Mouse (Mus musculus): ENCODE measurements around the gene Lims1. TPM values are rescaled to one million over a fixed set of nuclear protein-coding genes. Genes with fewer than 3 reads are reported as not detected.

Gene Lims1
- polyA plus RNA-seq, 1 experiment from 2014 or later, result 107 TPM

- 68% methylated on average over 3 of the region's 3 CpGs for WGBS
- Histone ChIP-seq H3K9me3 (no peaks in the 10 kb centered on the region), H3K4me3 (replicated peaks) (no peak overlapping the region), H3K4me2 (no peak overlapping the region), H3K27me3 (no peaks in the 10 kb centered on the region), H3K4me1 (replicated peaks) (peaks cover 20% of the 10 kb centered on the region), H3K9ac (replicated peaks) (no peak overlapping the region), H3K27ac (no peak overlapping the region), H3K36me3 (no peaks in the 10 kb centered on the region)
- no peak for ATAC-seq (ENCODE audit: insufficient number of reproducible peaks, insufficient read depth, low FRiP score, low TSS enrichment, low read depth)
These were observed 46.4 kb downstream of the Lims1 start for GRCm38 (mm10) chr10:58369707-58370093.

- Histone ChIP-seq H3K4me1 (replicated peaks) (peaks cover 16% of the 10 kb centered on the region), H3K27ac (no peak overlapping the region), H3K27me3 (no peaks in the 10 kb centered on the region), H3K9ac (replicated peaks) (no peak overlapping the region), H3K4me3 (replicated peaks) (no peak overlapping the region), H3K4me2 (no peak overlapping the region), H3K36me3 (no peaks in the 10 kb centered on the region), H3K9me3 (no peaks in the 10 kb centered on the region)
- no peak for ATAC-seq (ENCODE audit: insufficient number of reproducible peaks, insufficient read depth, low FRiP score, low TSS enrichment, low read depth)
These were observed 46.9 kb downstream of the Lims1 start for GRCm38 (mm10) chr10:58370143-58370542.

DNA sequence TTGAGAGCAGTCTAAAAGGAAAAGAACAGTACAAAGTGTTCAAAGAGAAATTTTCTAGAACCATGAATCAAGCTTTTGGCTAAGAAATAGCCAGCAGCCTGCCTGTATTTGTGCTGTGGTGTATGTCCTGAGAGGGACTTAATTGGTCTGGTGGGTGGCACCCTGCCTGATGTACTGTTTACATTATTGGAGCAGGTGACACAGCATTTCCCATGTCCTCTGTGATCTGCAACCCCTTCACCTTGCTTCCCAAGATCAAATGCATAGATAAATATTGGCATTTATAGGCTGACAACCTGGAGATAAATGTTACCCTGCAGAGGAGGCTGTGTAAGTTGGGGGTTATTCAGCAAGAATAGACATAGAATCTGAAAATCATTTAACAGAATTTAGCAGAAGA is 47.3 kb downstream of the Lims1 start:
- Histone ChIP-seq H3K4me2 (no peak overlapping the region), H3K4me1 (replicated peaks) (peaks cover 12% of the 10 kb centered on the region), H3K4me3 (replicated peaks) (no peak overlapping the region), H3K27ac (no peak overlapping the region), H3K9ac (replicated peaks) (no peak overlapping the region), H3K9me3 (no peaks in the 10 kb centered on the region), H3K27me3 (no peaks in the 10 kb centered on the region), H3K36me3 (no peaks in the 10 kb centered on the region)
- ATAC-seq (ENCODE audit: insufficient number of reproducible peaks, insufficient read depth, low FRiP score, low TSS enrichment, low read depth), result no peak

DNA sequence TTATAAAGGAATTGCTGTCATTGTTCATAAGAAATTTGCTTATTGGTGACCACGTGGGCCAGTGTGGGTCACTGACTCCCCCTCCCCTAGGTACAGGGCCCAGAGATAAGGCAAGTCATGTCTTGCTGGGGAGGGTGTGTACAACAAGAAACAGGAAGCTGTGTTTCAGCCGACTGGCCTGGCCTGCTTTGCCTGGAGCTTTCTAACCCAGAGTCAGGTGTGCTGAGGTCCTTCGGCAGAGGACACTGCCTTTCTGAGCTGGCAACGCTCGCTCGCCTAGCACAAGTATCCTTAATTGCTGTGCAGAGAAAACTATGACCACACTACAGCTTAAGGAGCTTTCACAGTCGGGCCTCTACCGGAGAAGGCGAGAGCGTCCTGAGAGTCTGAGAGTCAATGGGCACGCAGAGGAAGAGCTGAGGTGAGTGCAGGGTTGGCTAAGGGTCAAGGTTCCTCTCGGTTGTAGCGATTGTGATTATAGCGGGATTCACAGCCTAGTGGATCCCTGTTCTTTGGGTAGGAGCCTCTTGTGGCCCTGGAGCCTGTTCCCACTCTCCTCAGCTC is 48.1 kb downstream of the Lims1 start:
- peak overlapping the region; percentile 41; the same call in 1 of the 2 replicates for H3K27ac ChIP-seq
- H3K4me3 ChIP-seq (replicated peaks), result no peak overlapping the region
- WGBS, result 30% methylated on average over 14 of the region's 14 CpGs
- H3K27me3 ChIP-seq, result no peaks in the 10 kb centered on the region
- no peaks in the 10 kb centered on the region for H3K36me3 ChIP-seq
- H3K4me2 ChIP-seq, result peak overlapping the region; percentile 4
- H3K9ac ChIP-seq (replicated peaks), result no peak overlapping the region
- no peaks in the 10 kb centered on the region for H3K9me3 ChIP-seq
- no peak for ATAC-seq (ENCODE audit: insufficient number of reproducible peaks, insufficient read depth, low FRiP score, low TSS enrichment, low read depth)
- H3K4me1 ChIP-seq (replicated peaks), result peaks cover 12% of the 10 kb centered on the region

- Histone ChIP-seq H3K27me3 (no peaks in the 10 kb centered on the region), H3K4me1 (replicated peaks) (peaks cover 12% of the 10 kb centered on the region), H3K4me3 (replicated peaks) (no peak overlapping the region), H3K36me3 (no peaks in the 10 kb centered on the region), H3K27ac (no peak overlapping the region), H3K4me2 (no peak overlapping the region), H3K9me3 (no peaks in the 10 kb centered on the region), H3K9ac (replicated peaks) (no peak overlapping the region)
- WGBS, result 85% methylated on average over 6 of the region's 6 CpGs
- ATAC-seq (ENCODE audit: insufficient number of reproducible peaks, insufficient read depth, low FRiP score, low TSS enrichment, low read depth), result no peak
These were observed 49.3 kb downstream of the Lims1 start for GRCm38 (mm10) chr10:58372430-58373030.

DNA sequence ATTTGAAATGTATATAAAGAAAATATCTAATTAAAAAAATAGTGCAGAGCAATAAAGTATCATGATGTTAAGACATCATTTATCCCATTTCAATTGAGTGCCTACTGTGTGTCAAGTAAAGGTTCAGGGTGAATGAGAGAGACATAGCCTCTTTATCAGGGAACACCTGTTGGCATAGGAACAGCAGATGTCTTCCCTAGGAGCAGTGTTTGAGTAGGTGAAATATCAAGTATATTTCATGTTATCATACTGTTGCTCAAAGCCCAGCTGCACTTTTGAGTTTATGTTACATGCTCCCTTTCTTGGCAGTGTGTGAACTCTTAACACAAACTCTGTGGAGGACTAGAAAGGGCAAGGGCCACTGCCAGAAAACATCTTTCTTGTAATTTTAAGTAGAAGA is 50.6 kb downstream of the Lims1 start:
- ATAC-seq (ENCODE audit: insufficient number of reproducible peaks, insufficient read depth, low FRiP score, low TSS enrichment, low read depth), result no peak
- H3K4me2 ChIP-seq, result no peak overlapping the region

DNA sequence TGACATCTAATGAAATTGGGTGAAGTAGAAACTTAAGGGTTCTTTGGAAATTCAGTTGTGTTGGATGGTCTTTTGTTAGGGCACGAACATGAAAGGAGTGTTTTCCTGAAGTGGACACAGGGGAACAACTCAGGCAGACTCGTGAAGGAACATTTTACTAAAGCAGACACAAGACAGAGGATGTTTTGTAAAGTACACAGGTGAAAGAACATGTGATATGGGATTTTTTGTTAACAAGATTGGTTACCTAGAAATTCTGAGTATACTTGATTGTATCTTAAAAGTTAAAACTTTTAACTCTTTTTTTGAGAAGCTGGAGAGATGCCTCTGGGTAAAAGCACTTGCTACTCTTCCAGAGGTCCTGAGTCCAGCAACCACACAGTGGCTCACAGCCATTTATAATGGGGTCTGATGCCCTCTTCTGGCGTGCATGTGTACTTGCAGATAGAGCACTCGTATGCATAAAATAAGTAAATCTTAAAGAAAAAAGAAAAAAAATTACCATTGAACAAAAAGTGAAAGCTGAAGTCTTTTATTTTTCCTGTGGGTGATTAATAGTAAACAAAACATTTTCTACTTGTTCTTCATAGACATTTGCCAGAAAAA is 54.4 kb downstream of the Lims1 start:
- Histone ChIP-seq H3K4me2 (no peak overlapping the region), H3K9ac (replicated peaks) (no peak overlapping the region)
- 46% methylated on average over 4 of the region's 4 CpGs for WGBS

More for the DNA sequence above, 50.6 kb downstream of the Lims1 start:
- Histone ChIP-seq H3K4me1 (replicated peaks) (peaks cover 12% of the 10 kb centered on the region), H3K36me3 (no peaks in the 10 kb centered on the region), H3K27me3 (no peaks in the 10 kb centered on the region), H3K4me3 (replicated peaks) (no peak overlapping the region), H3K9ac (replicated peaks) (no peak overlapping the region), H3K27ac (no peak overlapping the region), H3K9me3 (no peaks in the 10 kb centered on the region)

GRCm38 (mm10) chr10:58378380-58378779 is 55.1 kb downstream of the Lims1 start:
- H3K36me3 ChIP-seq, result no peaks in the 10 kb centered on the region
- WGBS, result 86% methylated on average over 1 of the region's 1 CpGs
- peaks cover 14% of the 10 kb centered on the region for H3K4me1 ChIP-seq (replicated peaks)
- no peaks in the 10 kb centered on the region for H3K27me3 ChIP-seq
- no peak overlapping the region for H3K4me2 ChIP-seq
- no peak for ATAC-seq (ENCODE audit: insufficient number of reproducible peaks, insufficient read depth, low FRiP score, low TSS enrichment, low read depth)
- no peaks in the 10 kb centered on the region for H3K9me3 ChIP-seq
- H3K4me3 ChIP-seq (replicated peaks), result no peak overlapping the region
- H3K9ac ChIP-seq (replicated peaks), result no peak overlapping the region
- no peak overlapping the region for H3K27ac ChIP-seq

More for the DNA sequence above, 54.4 kb downstream of the Lims1 start:
- Histone ChIP-seq H3K36me3 (no peaks in the 10 kb centered on the region), H3K27me3 (no peaks in the 10 kb centered on the region), H3K4me1 (replicated peaks) (peaks cover 10% of the 10 kb centered on the region), H3K4me3 (replicated peaks) (no peak overlapping the region), H3K9me3 (no peaks in the 10 kb centered on the region), H3K27ac (no peak overlapping the region)
- no peak for ATAC-seq (ENCODE audit: insufficient number of reproducible peaks, insufficient read depth, low FRiP score, low TSS enrichment, low read depth)

DNA sequence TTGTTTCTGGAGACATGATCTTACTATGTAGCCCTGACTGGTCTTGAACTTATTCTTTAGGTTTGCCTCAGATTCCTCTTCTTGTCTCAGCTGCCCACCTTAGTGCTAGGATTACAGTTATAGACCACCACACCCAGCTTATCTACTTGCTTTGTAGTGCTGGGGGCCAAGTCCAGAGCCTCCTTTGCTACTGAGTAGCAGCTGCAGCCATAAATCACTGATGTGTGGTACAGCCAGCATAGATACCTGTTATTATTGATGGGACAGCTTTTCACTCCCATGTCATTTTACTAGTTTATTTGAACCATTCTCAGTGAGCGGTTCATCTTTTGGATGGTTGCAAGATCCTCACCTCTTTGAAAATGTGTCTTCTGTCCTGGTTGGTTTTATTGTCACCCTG is 56.4 kb downstream of the Lims1 start:
- Histone ChIP-seq H3K27me3 (no peaks in the 10 kb centered on the region), H3K4me3 (replicated peaks) (no peak overlapping the region), H3K36me3 (no peaks in the 10 kb centered on the region), H3K4me2 (no peak overlapping the region), H3K9me3 (no peaks in the 10 kb centered on the region), H3K27ac (no peak overlapping the region), H3K9ac (replicated peaks) (no peak overlapping the region), H3K4me1 (replicated peaks) (peaks cover 14% of the 10 kb centered on the region)
- 93% methylated on average over 1 of the region's 1 CpGs for WGBS
- no peak for ATAC-seq (ENCODE audit: insufficient number of reproducible peaks, insufficient read depth, low FRiP score, low TSS enrichment, low read depth)

GRCm38 (mm10) chr10:58381904-58382303 is 58.6 kb downstream of the Lims1 start:
- no peak overlapping the region for H3K9ac ChIP-seq (replicated peaks)
- no peak overlapping the region for H3K4me3 ChIP-seq (replicated peaks)
- 91% methylated on average over 1 of the region's 1 CpGs for WGBS
- H3K27me3 ChIP-seq, result no peaks in the 10 kb centered on the region
- no peak overlapping the region for H3K4me2 ChIP-seq
- H3K36me3 ChIP-seq, result no peaks in the 10 kb centered on the region
- H3K27ac ChIP-seq, result no peak overlapping the region
- no peaks in the 10 kb centered on the region for H3K9me3 ChIP-seq
- H3K4me1 ChIP-seq (replicated peaks), result peaks cover 14% of the 10 kb centered on the region
- no peak for ATAC-seq (ENCODE audit: insufficient number of reproducible peaks, insufficient read depth, low FRiP score, low TSS enrichment, low read depth)

DNA sequence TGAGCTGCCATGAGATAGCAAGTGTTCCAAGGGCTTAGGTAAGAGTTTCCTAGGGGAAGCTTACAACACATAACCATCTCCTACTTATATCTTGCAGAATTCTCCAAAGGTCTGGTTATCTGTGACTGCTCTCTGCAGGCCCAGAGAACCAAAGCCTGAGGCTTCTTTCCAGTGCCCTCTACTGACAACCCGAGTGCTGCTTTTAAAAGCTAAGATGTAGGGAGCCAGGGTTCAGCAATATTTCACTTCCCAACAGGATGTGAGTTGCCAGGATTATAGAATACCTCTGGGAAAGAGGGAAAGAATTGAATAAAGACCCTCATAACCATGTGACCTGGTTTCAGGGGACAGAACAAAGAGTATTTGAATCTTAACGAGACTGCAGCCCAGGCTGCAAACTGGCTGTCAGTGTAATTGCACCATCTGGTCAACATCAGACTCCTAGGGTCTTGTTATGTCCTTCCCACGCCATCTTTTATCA is 59.4 kb downstream of the Lims1 start:
- Histone ChIP-seq H3K27ac (peak overlapping the region; percentile 69), H3K4me2 (no peak overlapping the region)
- no peak; the same call in 1 of the 2 replicates for ATAC-seq (ENCODE audit: insufficient number of reproducible peaks, insufficient read depth, low FRiP score, low TSS enrichment, low read depth)

DNA sequence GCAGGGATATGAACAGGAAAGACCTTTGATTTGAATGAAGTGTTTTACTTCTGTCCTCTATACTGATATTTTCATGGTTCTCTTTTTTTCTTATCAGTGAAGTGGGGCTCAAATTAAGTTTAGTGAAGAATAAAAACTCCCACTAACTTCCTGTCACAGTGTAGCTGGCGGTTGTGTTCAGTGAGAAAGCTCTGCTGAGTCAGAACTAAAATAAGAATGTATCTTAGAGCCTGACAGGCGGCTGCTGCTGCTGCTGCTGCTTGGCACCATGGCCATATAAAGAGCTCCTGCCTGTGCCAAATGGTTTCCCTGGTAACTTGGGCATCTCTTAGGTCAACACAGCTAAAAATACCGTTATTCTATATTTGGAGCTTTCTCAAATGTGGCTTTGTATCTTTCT is 60.0 kb downstream of the Lims1 start:
- peak overlapping the region; percentile 69 for H3K27ac ChIP-seq
- ATAC-seq (ENCODE audit: insufficient number of reproducible peaks, insufficient read depth, low FRiP score, low TSS enrichment, low read depth), result no peak
- H3K4me2 ChIP-seq, result no peak overlapping the region
- H3K4me3 ChIP-seq (replicated peaks), result no peak overlapping the region
- no peaks in the 10 kb centered on the region for H3K9me3 ChIP-seq
- H3K27me3 ChIP-seq, result no peaks in the 10 kb centered on the region
- no peaks in the 10 kb centered on the region for H3K36me3 ChIP-seq
- 43% methylated on average over 3 of the region's 3 CpGs for WGBS
- H3K9ac ChIP-seq (replicated peaks), result no peak overlapping the region
- peaks cover 14% of the 10 kb centered on the region for H3K4me1 ChIP-seq (replicated peaks)

More for the DNA sequence above, 59.4 kb downstream of the Lims1 start:
- no peaks in the 10 kb centered on the region for H3K36me3 ChIP-seq
- no peaks in the 10 kb centered on the region for H3K27me3 ChIP-seq
- 17% methylated on average over 3 of the region's 3 CpGs for WGBS
- no peaks in the 10 kb centered on the region for H3K9me3 ChIP-seq
- peaks cover 14% of the 10 kb centered on the region for H3K4me1 ChIP-seq (replicated peaks)
- no peak overlapping the region for H3K9ac ChIP-seq (replicated peaks)
- no peak overlapping the region for H3K4me3 ChIP-seq (replicated peaks)

All from limb, embryonic 12.5 days (tissue).